ENCODE assay signal across 9 mouse cellular contexts in genomic region chr19:45676723-45677269, GRCm38 (mm10). TPM values are rescaled to one million over a fixed set of nuclear protein-coding genes. Genes with fewer than 3 reads are reported as not detected.
A peak's percentile ranks its signal among the peaks of the same experiment; 100 is the strongest.
DNase-seq lines count a peak whose midpoint lies in the region; ATAC-seq and TF ChIP-seq lines count a peak whose summit lies in the region.
"Had no signal": no experiment of that assay in that cellular context is flagged by ENCODE, and none has a peak within 500 bp of the region (broad histone marks: within the 10 kb centered on the region; RNA-seq: fewer than 3 reads in every experiment).

No protein-coding gene starts in this region.

- H3K4me1 ChIP-seq in liver, embryonic 11.5 days (replicated peaks; ENCODE audit: control insufficient read depth, insufficient read depth, low read length), result peaks cover 11% of the 10 kb centered on the region
- H3K4me1 ChIP-seq in forebrain, embryonic 10.5 days, result peaks cover 41% of the 10 kb centered on the region
- H3K4me1 ChIP-seq in intestine, postnatal 0 days (replicated peaks; ENCODE audit: control insufficient read depth, insufficient read depth, low read length), result peaks cover 3% of the 10 kb centered on the region; the same call in 1 of the 2 replicates
- peaks cover 2% of the 10 kb centered on the region; the same call in 1 of the 2 replicates for H3K4me1 ChIP-seq in neural tube, embryonic 11.5 days (ENCODE audit: control insufficient read depth, insufficient read depth, low read length)

- no peaks in the 10 kb centered on the region for H3K36me3 ChIP-seq in liver, embryonic 11.5 days (ENCODE audit: control insufficient read depth, insufficient read depth, low read length)
- H3K36me3 ChIP-seq in forebrain, embryonic 10.5 days (replicated peaks), result no peaks in the 10 kb centered on the region
- no peaks in the 10 kb centered on the region for H3K36me3 ChIP-seq in intestine, postnatal 0 days (ENCODE audit: control insufficient read depth, insufficient read depth)
- no peaks in the 10 kb centered on the region for H3K36me3 ChIP-seq in neural tube, embryonic 11.5 days (ENCODE audit: control insufficient read depth, insufficient read depth, low read length)

- peaks cover 12% of the 10 kb centered on the region for H3K27me3 ChIP-seq in liver, embryonic 11.5 days (replicated peaks; ENCODE audit: control insufficient read depth, insufficient read depth, low read length)
- peaks cover 94% of the 10 kb centered on the region for H3K27me3 ChIP-seq in forebrain, embryonic 10.5 days (ENCODE audit: poor library complexity, severe bottlenecking)
- peaks cover 25% of the 10 kb centered on the region for H3K27me3 ChIP-seq in intestine, postnatal 0 days (replicated peaks; ENCODE audit: control insufficient read depth, insufficient read depth, low read length)
- peaks cover 15% of the 10 kb centered on the region for H3K27me3 ChIP-seq in neural tube, embryonic 11.5 days (ENCODE audit: control insufficient read depth, insufficient read depth, low read length)

- WGBS in liver, embryonic 11.5 days, result 11% methylated on average over 16 of the region's 16 CpGs
- WGBS in forebrain, embryonic 10.5 days, result 3% methylated on average over 16 of the region's 16 CpGs
- WGBS in intestine, postnatal 0 days, result 11% methylated on average over 16 of the region's 16 CpGs
- 6% methylated on average over 16 of the region's 16 CpGs for WGBS in neural tube, embryonic 11.5 days

- peak overlapping the region; percentile 82 for H3K4me2 ChIP-seq in liver, embryonic 11.5 days
- H3K4me2 ChIP-seq in intestine, postnatal 0 days (replicated peaks; ENCODE audit: low read depth), result peak overlapping the region; percentile 63
- peak overlapping the region; percentile 34 for H3K4me2 ChIP-seq in neural tube, embryonic 11.5 days (ENCODE audit: low read depth)

- TF ChIP-seq CTCF in intestine, postnatal 0 days (IDR thresholded peaks at IDR 0.05; ENCODE audit: low read depth), result no peak

- H3K9ac ChIP-seq in liver, embryonic 11.5 days (ENCODE audit: low read depth, low read length), result peak overlapping the region; percentile 57
- H3K9ac ChIP-seq in intestine, postnatal 0 days (ENCODE audit: low read depth, low read length), result no peak overlapping the region
- no peak overlapping the region for H3K9ac ChIP-seq in neural tube, embryonic 11.5 days (ENCODE audit: low read length)

- H3K4me3 ChIP-seq in liver, embryonic 11.5 days (ENCODE audit: low read depth, low read length), result peak overlapping the region; percentile 45
- peak overlapping the region; percentile 50 for H3K4me3 ChIP-seq in forebrain, embryonic 10.5 days
- peak overlapping the region; percentile 36; the same call in 1 of the 2 replicates for H3K4me3 ChIP-seq in intestine, postnatal 0 days (ENCODE audit: low read depth, low read length)
- H3K4me3 ChIP-seq in neural tube, embryonic 11.5 days (ENCODE audit: low read depth, low read length), result peak overlapping the region; percentile 8; the same call in 1 of the 2 replicates

- H3K9me3 ChIP-seq in liver, embryonic 11.5 days (ENCODE audit: control insufficient read depth, low read length), result no peaks in the 10 kb centered on the region
- H3K9me3 ChIP-seq in forebrain, embryonic 10.5 days, result no peaks in the 10 kb centered on the region
- no peaks in the 10 kb centered on the region for H3K9me3 ChIP-seq in intestine, postnatal 0 days (ENCODE audit: control insufficient read depth)
- H3K9me3 ChIP-seq in neural tube, embryonic 11.5 days (ENCODE audit: control insufficient read depth, low read length), result no peaks in the 10 kb centered on the region

- no peak overlapping the region for H3K27ac ChIP-seq in liver, embryonic 11.5 days (ENCODE audit: low read depth, low read length)
- H3K27ac ChIP-seq in forebrain, embryonic 10.5 days, result peak overlapping the region; percentile 66; the same call in 1 of the 2 replicates
- H3K27ac ChIP-seq in intestine, postnatal 0 days (ENCODE audit: low read depth, low read length), result no peak overlapping the region
- no peak overlapping the region for H3K27ac ChIP-seq in neural tube, embryonic 11.5 days (ENCODE audit: low read depth, low read length)

- no peak for DNase-seq in liver, embryonic 11.5 days (ENCODE audit: low spot score)
- DNase-seq in liver, result no peak
- no peak for DNase-seq in forebrain, embryonic 10.5 days (ENCODE audit: extremely low spot score, low spot score)
- DNase-seq in neural tube, embryonic 11.5 days (ENCODE audit: low spot score), result peak; percentile 32
- DNase-seq in adrenal gland, adult 8-10 months, result no peak
- no peak for DNase-seq in cerebellum, adult 9-11 months
- DNase-seq in cerebellum, postnatal 36 days, result no peak
- DNase-seq: kidney, adult 8-10 months had no signal

- no peak for ATAC-seq in liver, embryonic 11.5 days (replicated peaks; ENCODE audit: low FRiP score)
- ATAC-seq in intestine, postnatal 0 days, result no peak
- no peak for ATAC-seq in neural tube, embryonic 11.5 days (ENCODE audit: insufficient read depth, low FRiP score, low TSS enrichment)

RNA-seq across cellular contexts. Expression of gene Fbxw4, which starts 16.7 kb away (rescaled TPM):
- 3.0 and 5.0 TPM in 2 replicates for polyA plus RNA-seq in liver, embryonic 11.5 days (2014; fragmentation: Nextera tagmentation; extraction: Ambion mirVana)
- 4.2 and 4.4 TPM in 2 replicates for polyA plus RNA-seq in forebrain, embryonic 10.5 days (2016; fragmentation: Nextera tagmentation; extraction: Ambion mirVana)
- polyA plus RNA-seq in intestine, postnatal 0 days (2015; fragmentation: Nextera tagmentation; extraction: Ambion mirVana), result 2.6 and 3.3 TPM in 2 replicates
- 4.4 and 5.0 TPM in 2 replicates for polyA plus RNA-seq in neural tube, embryonic 11.5 days (2014; fragmentation: Nextera tagmentation; extraction: Ambion mirVana)
- 10 to 100 TPM; 25.6 to 36.1 (median 30.8) TPM for total RNA-seq in adrenal gland, adult 8-10 months (2022)
